Mouse (Mus musculus) lung, postnatal 0 days (tissue): ENCODE results near the gene 1700056E22Rik.

Source experiments
- CTCF ChIP-seq: IDR thresholded peaks from 2 replicates; pipeline ENCODE4 v1.5.1; 2016; ENCODE audit warnings: antibody characterized with exemption, mild to moderate bottlenecking
- EP300 ChIP-seq: IDR thresholded peaks from 2 replicates; pipeline ENCODE4 v1.6.1; 2016; ENCODE audit warnings: antibody characterized with exemption, mild to moderate bottlenecking, control low read depth

- TF ChIP-seq EP300 (no peak), CTCF (no peak)
These were observed 1.3 kb upstream of the 1700056E22Rik start for GRCm38 (mm10) chr1:184035346-184035903.
